In genomic region chr3:51004216-51004615, GRCm38 (mm10) we compare ENCODE assay signal across 12 mouse cellular contexts.
"Had no signal": no experiment of that assay in that cellular context is flagged by ENCODE, and none has a peak within 500 bp of the region (broad histone marks: within the 10 kb centered on the region; RNA-seq: fewer than 3 reads in every experiment).

No protein-coding gene starts in this region.

- H3K27me3 ChIP-seq: limb, embryonic 15.5 days; liver, embryonic 12.5 days; midbrain, embryonic 12.5 days; neural tube, embryonic 13.5 days had no signal

- ATAC-seq: liver, embryonic 12.5 days had no signal

- H3K4me2 ChIP-seq: limb, embryonic 15.5 days; liver, embryonic 12.5 days; lung, embryonic 14.5 days; midbrain, embryonic 12.5 days; neural tube, embryonic 13.5 days had no signal

- H3K4me3 ChIP-seq: limb, embryonic 15.5 days; liver, embryonic 12.5 days; megakaryocyte, embryonic 14.5 days; midbrain, embryonic 12.5 days; neural tube, embryonic 13.5 days had no signal

- H3K9ac ChIP-seq: limb, embryonic 15.5 days; liver, embryonic 12.5 days; lung, embryonic 14.5 days; midbrain, embryonic 12.5 days; neural tube, embryonic 13.5 days had no signal

- H3K9me3 ChIP-seq: limb, embryonic 15.5 days; liver, embryonic 12.5 days; megakaryocyte, embryonic 14.5 days; midbrain, embryonic 12.5 days; neural tube, embryonic 13.5 days had no signal

- H3K4me1 ChIP-seq: liver, embryonic 12.5 days; megakaryocyte, embryonic 14.5 days had no signal

- DNase-seq: kidney, adult 9 months; kidney, postnatal 14 days; lung, embryonic 14.5 days; lung, postnatal 10 days; retina, postnatal 1 day; thymus, postnatal 36 days had no signal

- H3K36me3 ChIP-seq: limb, embryonic 15.5 days; liver, embryonic 12.5 days; midbrain, embryonic 12.5 days; neural tube, embryonic 13.5 days had no signal

- H3K27ac ChIP-seq: liver, embryonic 12.5 days; macrophage; midbrain, embryonic 12.5 days; neural tube, embryonic 13.5 days had no signal
